Mouse (Mus musculus): Measurements from ENCODE around the gene Gzmg.
"Not testable (repeated sequence)": the region's sequence is repeated elsewhere in the genome, so short reads cannot be mapped to it uniquely, and the experiment has no call there.

The Gzmg gene

DNA sequence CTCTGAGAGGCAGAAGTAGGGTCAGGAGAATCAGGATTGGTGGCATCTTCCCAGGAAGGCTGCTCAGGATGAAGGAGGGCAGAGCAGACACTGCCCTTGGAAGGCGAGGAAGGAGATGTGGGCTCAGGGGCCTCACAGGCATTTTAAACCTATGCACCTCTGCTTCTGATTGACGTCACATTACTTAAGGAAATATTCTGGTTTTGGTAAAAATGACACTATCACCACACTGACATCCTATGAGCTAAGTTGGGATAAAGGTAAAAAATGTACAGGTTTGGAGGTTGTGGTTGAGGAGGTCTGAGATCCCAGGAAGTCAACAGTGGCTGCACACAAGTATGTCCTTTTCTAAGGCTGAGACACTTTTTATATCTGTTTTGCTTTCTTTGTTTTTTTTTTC, at the start of gene Gzmg:
TSS of gene Gzmg (minus strand) at position 101 of the 400 bp plus-strand sequence.
- DNase-seq (ENCODE audit: extremely low read depth, insufficient read length, low spot score), result not testable (repeated sequence)

DNA sequence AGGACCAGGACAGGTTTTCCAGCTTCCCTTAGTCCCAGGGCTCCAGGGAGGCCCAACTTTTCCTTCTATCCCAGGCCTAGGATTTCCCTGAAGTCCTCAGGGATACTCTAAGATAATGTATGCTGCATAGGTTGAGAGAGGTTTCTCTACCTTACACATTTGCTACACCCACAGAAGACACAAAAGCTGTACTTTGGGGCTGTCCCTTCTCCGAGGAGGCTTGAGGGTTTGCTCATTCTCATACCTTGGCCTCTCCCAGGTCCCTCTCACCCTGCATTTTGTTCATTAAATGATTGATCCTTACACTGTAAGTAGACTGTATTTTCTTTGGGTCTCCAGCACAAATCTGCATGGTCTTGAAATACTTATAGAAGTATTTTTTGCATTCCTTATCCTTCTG, 46.2 kb upstream of the Gzmg start:
- DNase-seq (ENCODE audit: extremely low read depth, insufficient read length, low spot score), result no peak

DNA sequence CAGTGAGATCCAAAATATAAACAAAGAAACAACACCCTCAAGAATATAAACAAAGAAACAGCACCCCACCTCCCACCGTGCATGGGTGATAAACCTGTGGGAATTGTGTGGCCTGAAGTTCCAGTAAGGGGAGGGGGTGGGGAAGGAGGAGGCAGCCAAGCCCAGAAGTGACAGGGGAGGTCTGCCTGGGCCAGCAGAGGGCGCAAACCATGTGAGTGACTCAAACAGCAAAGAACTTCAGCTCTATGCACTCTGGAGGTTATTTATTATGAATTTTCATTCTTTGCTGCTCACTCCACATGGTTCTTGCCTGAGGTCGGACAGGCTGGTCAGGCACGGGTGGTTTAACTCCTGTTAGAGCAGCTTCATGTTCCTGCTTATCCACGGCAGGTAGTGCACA, 45.6 kb upstream of the Gzmg start:
- peak; percentile 7 for DNase-seq (ENCODE audit: extremely low read depth, insufficient read length, low spot score)

DNA sequence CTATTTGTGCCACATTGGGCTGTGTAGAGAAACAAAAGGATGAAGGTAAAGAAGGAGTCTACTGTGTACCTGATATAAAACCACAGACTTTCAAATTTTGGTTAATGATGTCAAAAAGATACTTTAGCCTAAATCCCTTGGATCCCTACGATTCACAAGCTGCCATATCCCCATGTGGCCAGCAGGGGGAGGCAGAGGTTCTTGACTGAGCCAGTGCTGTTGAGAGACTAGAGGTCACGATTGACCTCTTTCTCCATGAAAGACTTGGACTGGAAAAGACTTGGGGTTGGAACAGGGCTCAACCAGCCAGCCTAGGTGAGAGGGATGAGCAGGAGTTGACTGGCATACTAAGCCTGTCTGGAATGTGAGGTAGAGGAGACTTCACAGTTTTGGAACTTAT, 44.6 kb upstream of the Gzmg start:
- DNase-seq (ENCODE audit: extremely low read depth, insufficient read length, low spot score), result no peak

DNA sequence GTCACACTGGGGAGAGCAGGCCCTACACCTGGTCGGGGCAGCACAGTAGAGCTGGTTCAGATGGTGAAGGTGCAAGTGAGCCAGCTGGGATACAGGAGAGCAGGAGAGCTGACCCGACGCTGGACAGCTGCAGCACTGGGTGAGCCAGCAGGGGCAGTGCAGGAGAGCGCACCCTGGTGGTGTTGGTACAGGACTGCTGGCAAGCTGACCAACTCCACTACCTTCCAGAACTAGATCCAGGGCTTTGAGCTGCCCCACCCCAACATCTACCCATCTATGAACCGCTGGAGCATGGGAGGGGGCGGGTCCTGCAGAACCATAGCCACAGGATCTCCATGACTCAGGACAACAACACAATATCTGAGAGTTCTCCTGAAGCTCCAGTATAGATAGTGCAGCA, 27.6 kb upstream of the Gzmg start:
- no peak for DNase-seq (ENCODE audit: extremely low read depth, insufficient read length, low spot score)

DNA sequence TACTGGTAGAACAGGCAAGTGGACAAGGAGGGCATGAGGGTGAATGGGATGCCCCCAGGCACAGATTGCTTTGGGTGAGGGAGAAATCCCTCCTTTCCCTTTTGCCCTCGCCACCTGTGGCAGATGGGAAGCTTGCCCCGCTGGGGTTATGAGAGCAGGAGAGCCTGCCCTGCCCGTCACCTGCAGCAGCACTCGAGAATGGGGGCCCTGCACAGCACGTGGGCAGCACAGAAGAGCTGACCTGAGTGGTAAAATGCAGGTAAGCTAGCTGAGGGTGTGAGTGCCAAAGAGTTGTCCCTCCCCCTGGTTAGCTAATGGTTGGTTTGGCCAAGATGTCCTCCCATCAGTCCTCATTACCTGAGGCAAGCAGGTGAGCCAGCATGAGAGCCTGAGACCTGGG, 27.1 kb upstream of the Gzmg start:
- DNase-seq (ENCODE audit: extremely low read depth, insufficient read length, low spot score), result no peak

DNA sequence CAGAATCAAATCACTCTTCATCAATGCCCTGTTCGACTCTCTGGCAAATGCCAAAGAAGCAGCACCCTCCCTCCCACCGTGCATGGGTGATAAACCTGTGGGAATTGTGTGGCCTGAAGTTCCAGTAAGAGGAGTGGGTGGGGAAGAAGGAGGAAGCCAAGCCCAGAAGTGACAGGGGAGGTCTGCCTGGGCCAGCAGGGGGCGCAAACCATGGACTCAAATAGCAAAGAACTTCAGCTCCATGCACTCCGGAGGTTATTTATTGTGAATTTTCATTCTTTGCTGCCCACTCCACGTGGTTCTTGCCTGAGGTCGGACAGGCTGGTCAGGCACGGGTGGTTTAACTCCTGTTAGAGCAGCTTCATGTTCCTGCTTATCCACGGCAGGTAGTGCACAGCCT, 18.3 kb upstream of the Gzmg start:
- not testable (repeated sequence) for DNase-seq (ENCODE audit: extremely low read depth, insufficient read length, low spot score)

DNA sequence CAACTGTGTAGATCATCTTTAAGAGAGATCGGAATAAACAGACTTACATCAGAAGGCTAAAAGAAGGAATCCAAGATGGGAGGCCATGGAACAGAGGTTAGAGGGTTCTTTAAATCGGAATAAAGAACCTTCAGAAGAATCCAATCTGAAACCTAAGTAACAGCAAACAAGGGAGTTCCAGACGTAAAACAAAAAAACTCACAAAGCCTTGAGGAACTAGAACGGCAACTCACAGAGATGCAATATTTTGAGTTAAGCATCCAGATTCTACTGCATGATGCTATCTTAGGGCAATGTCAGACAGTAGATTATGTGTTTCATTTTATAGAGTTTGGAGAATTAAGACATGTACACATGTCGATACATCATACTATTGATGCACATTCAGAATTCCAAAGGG, 15.1 kb upstream of the Gzmg start, which contains the start of gene Gzmn:
TSS of gene Gzmn (minus strand) at position 101 of the 400 bp plus-strand sequence.
- DNase-seq (ENCODE audit: extremely low read depth, insufficient read length, low spot score), result no peak

DNA sequence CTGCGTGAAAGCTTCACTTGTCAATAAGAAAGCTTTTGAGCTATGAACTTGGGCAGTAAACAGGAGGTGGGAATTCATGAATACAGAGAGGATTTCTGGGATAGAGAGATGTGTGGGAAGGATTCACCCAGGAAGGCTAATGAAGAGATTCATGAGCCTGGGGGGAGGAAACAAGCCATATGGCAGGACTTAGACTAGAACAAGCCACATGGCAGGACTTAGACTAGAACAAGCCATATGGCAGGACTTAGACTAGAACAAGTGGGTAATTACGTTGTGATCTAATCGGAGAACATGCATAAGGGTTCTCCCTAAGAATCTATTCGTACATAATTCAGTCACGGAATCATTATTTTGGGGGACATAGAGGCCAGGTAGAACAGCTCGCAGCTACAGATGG, 14.0 kb upstream of the Gzmg start:
- DNase-seq (ENCODE audit: extremely low read depth, insufficient read length, low spot score), result no peak

DNA sequence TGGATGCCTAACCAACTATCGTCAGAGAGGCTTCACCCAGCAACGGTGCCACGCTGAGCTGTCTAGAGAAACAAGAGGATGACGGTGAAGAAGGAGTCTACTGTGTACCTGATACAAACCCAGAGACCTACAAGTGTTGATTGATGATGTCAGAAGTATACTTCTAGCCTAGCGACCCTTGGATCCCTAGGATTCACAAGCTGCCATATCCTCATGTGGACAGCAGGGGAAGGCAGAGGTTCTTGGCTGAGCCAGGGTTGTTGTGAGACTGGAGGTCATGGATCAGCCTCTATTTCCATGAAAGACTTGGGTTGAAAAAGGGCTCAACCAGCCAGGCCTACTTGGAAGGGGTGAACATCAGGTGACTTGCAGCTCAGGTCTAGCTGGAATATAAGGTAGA, 13.4 kb upstream of the Gzmg start:
- DNase-seq (ENCODE audit: extremely low read depth, insufficient read length, low spot score), result no peak

DNA sequence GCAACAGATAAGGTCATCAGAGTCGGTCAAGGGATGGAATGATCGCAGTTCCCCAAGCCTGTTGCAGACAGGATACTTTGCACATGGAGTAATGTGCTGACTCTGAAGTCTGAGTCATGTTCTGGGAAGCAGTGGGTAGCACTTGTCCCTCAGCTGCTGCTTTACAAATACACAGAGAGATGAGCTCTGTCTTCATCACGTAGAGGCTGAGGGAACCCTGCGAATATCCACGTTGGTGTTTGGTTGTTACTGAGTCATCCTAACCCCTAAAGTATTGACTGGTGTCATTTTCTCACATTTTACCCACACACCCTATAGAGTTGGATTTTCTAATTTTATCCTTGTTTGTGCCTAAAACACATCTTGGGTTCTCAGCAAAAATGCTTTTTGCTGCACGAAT, 8.6 kb upstream of the Gzmg start:
- no peak for DNase-seq (ENCODE audit: extremely low read depth, insufficient read length, low spot score)

DNA sequence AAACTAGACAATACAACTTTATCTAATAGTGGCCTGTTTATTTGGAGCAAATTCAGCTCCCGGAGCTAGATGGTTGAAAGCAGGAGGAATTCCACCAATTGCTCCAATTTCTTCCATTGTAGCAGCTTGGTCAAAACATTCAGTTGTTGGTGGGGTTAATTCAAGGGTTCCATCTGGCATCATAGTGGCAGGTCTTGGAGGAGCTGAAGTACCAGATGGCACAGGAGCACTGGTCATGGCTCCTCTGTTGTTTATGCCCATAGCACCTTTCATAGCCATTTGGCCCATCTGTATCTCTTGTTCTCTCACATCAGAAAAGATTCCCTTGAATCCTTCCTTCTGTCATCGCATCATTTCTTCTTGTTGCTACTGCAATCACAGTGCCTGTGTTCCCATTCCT, 2.7 kb upstream of the Gzmg start:
- DNase-seq (ENCODE audit: extremely low read depth, insufficient read length, low spot score), result no peak

DNA sequence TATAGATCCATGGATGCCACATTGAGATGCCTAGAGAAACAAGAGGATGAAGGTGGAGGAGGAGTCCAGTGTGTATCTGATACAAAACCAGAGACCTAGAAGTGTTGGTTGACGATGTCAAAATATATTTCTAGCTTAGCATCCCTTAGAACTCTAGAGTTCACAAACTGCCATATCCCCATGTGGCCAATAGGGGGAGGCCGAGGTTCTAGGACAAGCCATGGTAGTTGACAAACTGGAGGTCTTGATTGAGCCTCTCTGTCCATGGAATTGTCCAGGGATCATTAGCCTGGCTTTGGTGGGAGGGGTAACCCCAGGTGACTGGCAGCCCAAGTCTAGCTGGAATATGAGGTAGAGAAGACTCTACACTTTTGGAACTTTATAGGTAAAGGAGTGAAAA, 4.0 kb downstream of the Gzmg start:
- DNase-seq (ENCODE audit: extremely low read depth, insufficient read length, low spot score), result no peak

DNA sequence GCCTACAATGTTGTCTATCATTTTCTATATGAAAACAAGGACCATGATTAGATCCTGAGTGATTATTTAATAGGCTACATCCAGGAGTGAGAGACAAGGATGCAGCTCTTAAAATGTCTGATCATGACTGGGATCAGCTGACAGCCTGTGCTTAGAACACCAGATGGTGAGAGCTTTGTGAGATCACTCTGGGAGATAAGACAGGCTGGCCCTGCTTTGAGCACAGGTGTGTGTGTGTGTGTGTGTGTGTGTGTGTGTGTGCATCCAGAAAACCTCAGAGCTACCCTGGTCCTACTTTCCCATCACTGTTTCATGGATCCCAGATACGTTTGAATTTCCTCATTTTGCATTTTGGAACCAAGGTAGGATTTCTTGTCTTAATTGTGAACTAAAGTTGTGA, 25.7 kb downstream of the Gzmg start:
- DNase-seq (ENCODE audit: extremely low read depth, insufficient read length, low spot score), result not testable (repeated sequence)

DNA sequence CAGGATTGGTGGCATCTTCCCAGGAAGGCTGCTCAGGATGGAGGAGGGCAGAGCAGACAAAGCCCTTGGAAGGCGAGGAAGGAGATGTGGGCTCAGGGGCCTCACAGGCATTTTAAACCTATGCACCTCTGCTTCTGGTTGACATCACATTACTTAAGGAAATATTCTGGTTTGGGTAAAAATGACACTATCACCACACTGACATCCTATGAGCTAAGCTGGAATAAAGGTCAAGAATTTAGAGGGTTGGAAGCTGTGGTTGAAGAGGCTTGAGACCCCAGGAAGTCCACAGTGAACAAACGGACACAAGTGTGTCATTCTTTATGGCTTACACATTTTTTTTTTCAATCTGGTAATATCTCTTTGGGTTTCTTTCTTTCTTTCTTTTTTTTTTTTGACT, 26.9 kb downstream of the Gzmg start, which contains the start of gene Gzmd:
TSS of gene Gzmd (minus strand) at position 101 of the 400 bp plus-strand sequence.
- not testable (repeated sequence) for DNase-seq (ENCODE audit: extremely low read depth, insufficient read length, low spot score)

DNA sequence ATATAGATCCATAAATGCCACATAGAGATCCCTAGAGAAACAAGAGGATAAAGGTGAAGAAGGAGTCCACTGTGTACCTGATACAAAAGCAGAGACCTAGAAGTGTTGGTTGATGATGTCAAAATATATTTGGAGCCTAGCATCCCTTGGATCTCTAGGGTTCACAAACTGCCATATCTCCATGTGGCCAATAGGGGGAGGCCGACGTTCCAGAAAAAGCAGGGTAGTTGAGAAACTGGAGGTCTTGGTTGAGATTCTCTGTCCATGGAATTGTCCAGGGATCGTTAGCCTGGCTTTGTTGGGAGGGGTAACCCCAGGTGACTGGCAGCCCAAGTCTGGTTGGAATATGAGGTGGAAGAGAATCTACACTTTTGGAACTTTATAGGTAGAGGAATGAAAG, 31.0 kb downstream of the Gzmg start:
- DNase-seq (ENCODE audit: extremely low read depth, insufficient read length, low spot score), result no peak

DNA sequence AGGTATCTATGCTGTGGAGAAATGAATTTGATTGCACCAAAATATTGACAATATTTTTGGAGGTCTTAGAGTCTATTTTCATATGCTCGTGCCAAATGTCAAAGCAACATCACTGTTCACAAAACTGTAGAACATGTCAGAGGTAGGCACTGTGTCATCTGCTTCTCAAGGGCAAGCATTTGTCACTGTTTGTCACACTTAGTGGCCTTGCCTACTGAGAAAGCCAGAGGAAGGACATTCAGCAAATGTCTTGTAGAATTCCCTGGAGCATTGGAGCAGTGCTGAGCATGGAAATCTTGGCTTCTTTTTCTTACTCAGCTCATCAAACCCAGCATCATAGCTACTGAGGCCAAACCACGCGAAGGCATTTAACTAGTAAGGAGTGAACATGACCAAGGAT, 35.9 kb downstream of the Gzmg start:
- no peak for DNase-seq (ENCODE audit: extremely low read depth, insufficient read length, low spot score)

DNA sequence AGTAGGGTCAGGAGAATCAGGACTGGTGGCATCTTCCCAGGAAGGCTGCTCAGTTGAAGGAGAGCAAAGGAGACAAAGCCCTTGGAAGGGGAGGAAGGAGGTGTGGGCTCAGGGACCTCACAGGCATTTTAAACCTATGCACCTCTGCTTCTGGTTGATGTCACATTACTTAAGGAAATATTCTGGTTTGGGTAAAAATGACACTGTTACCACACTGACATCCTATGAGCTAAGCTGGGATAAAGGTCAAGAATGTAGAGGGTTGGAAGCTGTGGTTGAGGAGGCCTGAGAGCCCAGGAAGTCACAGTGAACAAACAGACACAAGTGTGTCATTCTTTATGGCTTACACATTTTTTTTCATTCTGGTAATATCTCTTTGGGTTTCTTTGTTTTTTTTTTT, 38.9 kb downstream of the Gzmg start, which contains the start of gene Gzme:
TSS of gene Gzme (minus strand) at position 101 of the 400 bp plus-strand sequence.
- no peak for DNase-seq (ENCODE audit: extremely low read depth, insufficient read length, low spot score)

DNA sequence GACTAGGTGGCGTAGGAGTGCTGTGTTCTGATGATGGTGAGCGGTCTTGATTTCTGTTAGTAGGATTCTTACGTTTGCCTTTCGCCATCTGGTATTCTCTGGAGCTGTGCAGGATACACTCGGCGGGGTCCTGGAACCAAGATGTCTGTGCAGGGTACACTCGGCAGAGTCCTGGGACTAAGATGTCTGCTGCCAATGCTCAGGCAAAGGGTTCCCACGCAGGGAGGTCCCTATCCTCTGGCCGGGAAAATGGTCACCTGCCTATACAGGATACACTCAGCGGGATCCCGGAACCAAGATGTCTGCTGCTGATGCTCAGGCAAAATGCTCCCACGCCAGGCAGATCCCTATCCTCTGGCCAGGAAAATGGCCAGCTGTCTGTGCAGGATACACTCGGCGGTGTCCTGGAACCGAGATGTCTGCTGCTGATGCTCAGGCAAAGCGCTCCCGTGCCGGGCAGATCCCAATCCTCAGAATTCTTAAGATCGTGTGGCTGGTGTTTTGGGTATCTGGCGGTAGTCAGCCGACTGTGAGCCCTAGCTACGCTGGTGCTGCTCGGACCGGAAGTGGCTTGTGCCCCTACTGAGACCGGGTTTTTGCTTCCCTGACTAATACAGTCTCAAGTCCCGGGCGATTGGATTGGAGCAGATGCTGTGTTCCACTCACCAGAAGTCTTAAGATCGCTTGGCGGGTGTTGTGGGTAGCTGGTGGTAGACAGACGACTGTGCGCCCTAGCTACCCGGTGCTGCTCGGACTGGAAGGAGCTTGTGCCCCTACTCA, 43.7 kb downstream of the Gzmg start:
- not testable (repeated sequence) for DNase-seq (ENCODE audit: extremely low read depth, insufficient read length, low spot score)
